Mouse (Mus musculus): ENCODE measurements around the gene Apoo.
A peak's percentile ranks its signal among the peaks of the same experiment; 100 is the strongest.
"Not testable (repeated sequence)": the region's sequence is repeated elsewhere in the genome, so short reads cannot be mapped to it uniquely, and the experiment has no call there.

Apoo gene

DNA sequence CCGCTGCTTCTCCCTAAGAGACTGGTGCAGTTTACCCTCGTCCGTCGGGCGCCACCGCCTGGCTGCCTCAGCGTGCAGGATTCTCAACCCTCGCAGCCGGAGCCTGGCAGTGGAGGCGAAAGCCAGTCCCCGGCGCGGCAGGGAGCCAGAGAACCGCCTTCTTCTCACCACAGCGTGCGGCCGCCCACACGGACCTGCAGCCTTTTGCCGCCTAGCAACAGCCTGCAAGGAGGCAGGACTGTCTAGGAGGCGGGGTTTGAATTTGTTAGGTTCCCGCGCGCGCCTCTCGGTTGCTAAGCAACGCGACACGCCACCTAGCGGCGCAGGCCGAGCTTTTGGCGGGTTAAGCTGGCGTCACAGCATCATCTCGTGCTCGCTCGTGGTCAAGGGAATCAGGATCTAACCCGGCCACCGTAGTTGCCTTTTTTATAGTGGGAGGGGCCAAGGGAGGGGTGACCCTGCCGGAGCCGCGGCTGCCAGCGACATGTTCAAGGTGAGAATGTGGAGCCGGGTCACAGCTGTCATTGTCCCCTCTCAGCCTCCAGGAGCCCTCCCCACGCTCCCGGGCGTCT lies at the start of gene Apoo, which contains the start of gene Fam90a1b:
Gene Apoo (plus strand): TSS at position 448 of the 572 bp plus-strand sequence.
Gene Fam90a1b (minus strand): TSS at position 108 of the 572 bp plus-strand sequence.
- peak; percentile 98 to 99 for DNase-seq (ENCODE audit: inconsistent age in 2 of 2, low spot score in 1 of 2)

DNA sequence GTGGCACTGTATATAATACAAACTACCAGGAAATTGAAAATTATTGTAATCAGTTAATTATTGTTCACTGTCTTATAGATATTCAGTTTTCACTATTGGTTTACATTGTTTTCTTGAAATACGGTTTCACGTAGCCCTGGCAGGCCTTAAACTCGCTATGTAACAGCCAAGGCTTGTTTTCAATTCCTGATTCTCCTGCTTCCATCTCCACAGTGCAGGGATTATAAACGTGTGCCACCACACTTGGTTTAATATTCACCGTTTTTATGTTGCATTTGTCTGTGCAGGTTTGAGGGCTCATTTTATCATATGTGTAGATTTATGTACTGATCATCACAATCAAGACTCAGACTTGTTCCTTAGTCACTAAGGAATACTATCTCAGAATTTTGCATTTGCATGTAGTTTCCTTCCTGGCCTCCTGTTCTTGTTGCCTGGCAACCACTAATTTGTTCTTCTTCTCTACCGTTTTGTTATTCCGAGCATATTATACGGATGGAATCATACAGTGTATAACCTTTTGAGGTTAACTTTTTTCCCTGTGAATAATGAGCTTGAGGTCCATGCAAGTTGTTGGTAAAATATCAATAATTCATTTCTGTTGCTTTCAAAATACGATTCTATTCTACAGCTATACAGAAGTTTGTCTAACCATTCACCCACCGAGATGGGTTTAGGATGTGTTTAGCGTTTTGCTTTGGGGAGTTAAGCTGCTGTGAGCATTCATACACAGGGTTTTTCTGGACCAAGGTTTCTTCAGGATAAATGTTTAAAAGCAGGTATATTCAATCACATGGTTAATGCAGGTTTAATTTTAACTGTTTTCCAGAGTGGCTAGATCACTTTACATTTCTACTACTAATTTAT lies 45.6 kb upstream of the Apoo start:
- DNase-seq (ENCODE audit: inconsistent age in 2 of 2, low spot score in 1 of 2): no peak

DNA sequence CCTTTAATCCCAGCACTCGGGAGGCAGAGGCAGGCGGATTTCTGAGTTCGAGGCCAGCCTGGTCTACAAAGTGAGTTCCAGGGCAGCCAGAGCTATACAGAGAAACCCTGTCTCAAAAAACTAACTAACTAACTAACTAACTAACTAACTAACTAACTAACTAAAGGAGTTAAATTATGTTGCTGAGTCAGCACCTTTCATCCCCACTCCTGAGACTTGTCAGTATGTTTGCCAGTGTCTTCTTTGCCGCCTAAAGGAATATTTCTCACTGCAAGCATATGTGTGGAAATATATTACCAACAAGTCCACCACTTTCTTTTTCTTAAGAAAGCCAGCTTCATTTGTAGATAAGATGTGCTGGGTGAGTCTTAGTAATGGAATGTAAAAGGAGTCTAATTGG lies 23.3 kb upstream of the Apoo start:
- DNase-seq (ENCODE audit: inconsistent age in 2 of 2, low spot score in 1 of 2): not testable (repeated sequence)

DNA sequence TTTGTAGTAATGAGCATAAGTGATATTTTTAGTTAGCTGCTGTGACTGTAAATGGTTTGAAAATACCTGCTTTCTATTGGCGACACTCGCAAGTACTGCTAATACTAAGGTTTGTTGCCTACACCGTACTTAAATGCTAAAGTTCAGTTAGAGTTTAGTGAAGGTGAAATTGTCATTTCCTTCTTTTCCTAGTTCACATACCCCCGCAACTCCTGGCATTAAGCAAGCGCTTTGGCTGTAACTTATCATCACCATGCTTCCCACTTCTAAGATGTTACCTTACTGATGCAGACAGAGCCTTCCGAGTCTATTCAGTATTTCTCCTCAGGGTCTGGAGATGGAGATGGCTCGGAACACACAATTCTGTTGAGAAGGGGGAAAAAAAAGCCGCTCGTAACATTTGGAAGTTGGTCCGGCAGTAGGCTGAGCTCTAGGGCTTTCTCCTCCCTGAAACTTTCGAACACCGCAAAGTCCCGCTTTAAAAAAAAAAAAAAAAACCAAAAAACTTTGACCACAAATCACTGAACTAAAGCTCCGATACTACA lies 1.5 kb upstream of the Apoo start:
- DNase-seq (ENCODE audit: inconsistent age in 2 of 2, low spot score in 1 of 2): peak in 1 of 2 experiments; percentile 46

DNA sequence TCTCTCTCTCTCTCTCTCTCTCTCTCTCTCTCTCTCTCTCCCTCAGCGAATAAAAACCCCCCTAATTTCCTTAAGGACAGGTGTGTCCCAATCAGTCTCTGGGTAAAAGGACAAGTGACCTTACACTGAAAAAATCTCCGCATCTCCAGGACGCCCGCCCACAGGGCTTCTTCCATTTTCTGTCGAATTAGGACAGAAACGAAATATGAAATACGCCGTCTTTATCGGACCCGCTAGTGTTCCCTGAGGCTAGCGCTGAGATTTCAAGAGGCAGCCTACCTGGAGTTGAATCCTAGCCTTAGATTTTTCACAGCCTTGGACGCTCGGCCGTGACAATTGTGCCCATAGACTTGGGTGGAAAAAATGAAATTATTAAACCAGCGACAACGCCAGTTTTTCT lies 888 bp upstream of the Apoo start:
- peak; percentile 11 to 52 for DNase-seq (ENCODE audit: inconsistent age in 2 of 2, low spot score in 1 of 2)

DNA sequence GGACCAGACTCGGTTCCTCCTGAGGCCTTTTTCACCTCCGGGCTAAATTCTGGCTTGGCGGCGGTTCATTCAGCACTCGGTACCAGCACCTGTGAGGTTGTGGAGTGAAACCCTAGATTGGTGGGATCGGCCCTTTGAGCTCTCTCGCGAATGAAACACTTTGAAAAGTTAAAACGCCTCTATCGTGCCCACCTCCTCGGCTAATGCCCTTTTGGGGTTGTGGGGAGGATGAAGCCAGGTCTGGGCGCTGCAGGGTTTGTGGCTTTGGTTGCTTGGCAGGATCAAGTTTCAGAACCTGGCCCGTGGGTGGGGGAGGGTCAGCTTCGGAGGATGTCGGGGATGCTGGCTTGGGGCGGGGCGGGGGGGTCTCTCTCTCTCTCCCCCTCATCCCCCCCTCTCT lies 331 bp downstream of the Apoo start:
- no peak for DNase-seq (ENCODE audit: inconsistent age in 2 of 2, low spot score in 1 of 2)

DNA sequence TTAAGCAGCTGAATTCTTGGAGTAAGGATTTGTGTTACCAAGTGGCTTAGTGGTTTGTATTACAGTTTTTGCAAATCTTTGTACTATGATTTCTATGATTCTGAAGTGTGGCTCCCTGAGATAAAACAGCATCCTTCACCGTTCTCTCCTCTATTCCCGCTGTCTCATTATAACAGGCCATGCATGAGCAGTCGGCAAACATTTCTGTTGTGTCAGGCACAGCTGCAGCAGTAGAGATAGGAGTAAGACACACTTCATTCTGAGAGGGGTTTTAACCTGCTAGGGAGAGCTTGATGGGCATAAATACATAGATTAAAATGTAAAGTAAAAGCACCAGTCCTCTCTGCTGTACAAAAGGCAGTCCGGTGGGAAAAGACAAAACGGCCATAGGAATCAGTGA lies 11.8 kb downstream of the Apoo start:
- DNase-seq (ENCODE audit: inconsistent age in 2 of 2, low spot score in 1 of 2): no peak

- no peak for DNase-seq (ENCODE audit: inconsistent age in 2 of 2, low spot score in 1 of 2)
Observed at GRCm38 (mm10) chrX:94408975-94409374, 42.1 kb downstream of the Apoo start.

DNA sequence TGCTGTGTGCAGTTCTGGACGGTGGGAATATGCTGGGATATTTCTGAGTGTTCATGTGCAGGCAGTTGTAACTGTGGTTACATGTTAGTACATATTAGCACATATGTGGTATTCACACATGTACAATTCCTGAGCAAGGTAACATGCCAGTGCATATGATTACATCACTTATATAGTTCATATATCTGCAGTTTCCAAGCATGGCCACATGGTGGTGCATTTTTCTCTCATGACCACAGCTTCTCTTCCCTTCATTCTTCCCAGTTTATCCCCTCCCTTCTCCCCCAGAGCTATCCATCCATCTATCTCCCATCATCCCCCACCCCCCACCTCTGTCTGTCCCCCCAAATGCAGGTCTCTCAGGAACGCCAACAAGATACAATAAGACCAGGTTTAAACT lies 53.3 kb downstream of the Apoo start:
- no peak for DNase-seq (ENCODE audit: inconsistent age in 2 of 2, low spot score in 1 of 2)

- peak; percentile 7 to 35 for DNase-seq (ENCODE audit: inconsistent age in 2 of 2, low spot score in 1 of 2)
Observed at GRCm38 (mm10) chrX:94431548-94432375, 64.8 kb downstream of the Apoo start.

DNA sequence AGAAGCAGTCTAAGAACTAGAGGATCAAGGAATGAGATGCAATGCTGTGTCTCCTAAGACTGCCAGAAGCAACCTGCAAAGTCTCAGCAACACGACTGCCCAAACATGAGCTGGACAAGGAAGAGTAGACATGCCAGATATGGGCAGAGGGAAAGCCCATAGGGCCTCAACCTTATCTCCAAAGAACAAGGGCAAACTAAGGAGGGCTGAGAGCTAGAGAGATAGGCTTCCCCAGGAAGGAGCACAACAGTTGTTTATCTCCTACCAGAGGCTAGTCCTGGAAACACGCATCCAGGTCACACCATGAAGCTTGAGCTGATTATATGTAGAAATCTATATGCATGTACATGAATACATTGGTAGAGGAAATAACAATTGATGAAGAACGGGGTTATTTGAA lies 78.5 kb downstream of the Apoo start:
- not testable (repeated sequence) for DNase-seq (ENCODE audit: inconsistent age in 2 of 2, low spot score in 1 of 2)

DNA sequence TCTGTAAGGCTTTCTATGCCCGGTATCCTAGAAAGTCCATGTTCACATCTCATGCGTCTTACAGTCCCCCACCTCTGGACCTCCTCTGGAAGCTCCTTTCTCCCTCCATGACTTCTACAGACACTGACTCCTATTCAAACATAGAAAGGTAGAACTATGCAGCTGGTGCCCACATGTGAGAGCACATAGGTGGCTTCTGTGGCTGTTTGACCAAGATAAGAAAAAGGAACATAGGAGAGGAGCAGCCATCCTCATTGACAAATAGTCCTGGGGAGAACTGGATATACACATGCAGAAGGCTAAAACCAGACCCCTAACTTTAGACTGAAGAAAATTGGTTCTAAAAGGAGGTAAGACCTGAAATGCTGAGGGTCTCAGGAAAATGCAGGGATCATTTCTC lies 79.1 kb downstream of the Apoo start:
- not testable (repeated sequence) for DNase-seq (ENCODE audit: inconsistent age in 2 of 2, low spot score in 1 of 2)

DNA sequence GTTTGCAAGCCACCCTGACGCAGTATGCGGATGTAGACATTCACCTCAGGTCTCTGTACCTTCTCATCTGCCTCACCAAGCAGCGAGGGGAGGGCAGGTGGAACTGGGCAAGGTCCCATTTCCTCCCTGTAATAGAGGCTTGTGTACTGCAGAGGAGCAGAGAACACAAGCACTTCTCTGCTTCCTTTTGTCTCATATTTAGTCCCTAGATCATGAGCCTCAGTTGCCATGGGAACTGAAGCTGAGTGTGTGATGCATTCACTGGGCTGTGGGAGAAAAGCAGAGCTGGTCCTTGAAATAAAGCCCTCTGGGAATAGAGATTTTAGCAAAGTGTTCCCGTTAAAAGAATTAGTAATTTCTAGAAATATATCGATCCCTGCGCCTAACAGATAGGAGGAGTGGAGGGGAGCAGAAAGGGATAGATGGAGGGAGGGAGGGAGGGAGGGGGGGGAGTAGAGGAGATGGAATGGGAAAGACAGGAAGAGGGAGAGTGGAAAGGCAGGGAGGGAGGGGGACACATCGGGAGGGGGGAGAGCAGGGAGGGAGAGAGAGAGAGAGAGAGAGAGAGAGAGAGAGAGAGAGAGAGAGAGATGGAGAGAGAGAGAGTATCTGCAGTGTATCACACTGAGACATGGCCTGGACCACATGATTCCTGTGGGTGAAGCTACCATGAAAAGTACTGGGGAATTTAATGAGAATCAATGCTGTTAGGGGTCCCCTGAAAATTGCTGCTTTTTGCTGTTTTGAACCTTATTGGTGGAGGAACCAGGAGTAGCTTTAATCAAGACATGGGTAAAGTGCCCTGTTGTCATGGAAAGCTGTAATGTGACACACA lies 83.3 kb downstream of the Apoo start:
- DNase-seq (ENCODE audit: inconsistent age in 2 of 2, low spot score in 1 of 2): not testable (repeated sequence)

GRCm38 (mm10) chrX:94459346-94459745 lies 92.4 kb downstream of the Apoo start:
- no peak for DNase-seq (ENCODE audit: inconsistent age in 2 of 2, low spot score in 1 of 2)

- not testable (repeated sequence) for DNase-seq (ENCODE audit: inconsistent age in 2 of 2, low spot score in 1 of 2)
Observed at GRCm38 (mm10) chrX:94461513-94461912, 94.6 kb downstream of the Apoo start.

DNA sequence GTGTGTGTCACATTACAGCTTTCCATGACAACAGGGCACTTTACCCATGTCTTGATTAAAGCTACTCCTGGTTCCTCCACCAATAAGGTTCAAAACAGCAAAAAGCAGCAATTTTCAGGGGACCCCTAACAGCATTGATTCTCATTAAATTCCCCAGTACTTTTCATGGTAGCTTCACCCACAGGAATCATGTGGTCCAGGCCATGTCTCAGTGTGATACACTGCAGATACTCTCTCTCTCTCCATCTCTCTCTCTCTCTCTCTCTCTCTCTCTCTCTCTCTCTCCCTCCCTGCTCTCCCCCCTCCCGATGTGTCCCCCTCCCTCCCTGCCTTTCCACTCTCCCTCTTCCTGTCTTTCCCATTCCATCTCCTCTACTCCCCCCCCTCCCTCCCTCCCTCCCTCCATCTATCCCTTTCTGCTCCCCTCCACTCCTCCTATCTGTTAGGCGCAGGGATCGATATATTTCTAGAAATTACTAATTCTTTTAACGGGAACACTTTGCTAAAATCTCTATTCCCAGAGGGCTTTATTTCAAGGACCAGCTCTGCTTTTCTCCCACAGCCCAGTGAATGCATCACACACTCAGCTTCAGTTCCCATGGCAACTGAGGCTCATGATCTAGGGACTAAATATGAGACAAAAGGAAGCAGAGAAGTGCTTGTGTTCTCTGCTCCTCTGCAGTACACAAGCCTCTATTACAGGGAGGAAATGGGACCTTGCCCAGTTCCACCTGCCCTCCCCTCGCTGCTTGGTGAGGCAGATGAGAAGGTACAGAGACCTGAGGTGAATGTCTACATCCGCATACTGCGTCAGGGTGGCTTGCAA lies 95.9 kb downstream of the Apoo start:
- not testable (repeated sequence) for DNase-seq (ENCODE audit: inconsistent age in 2 of 2, low spot score in 1 of 2)
